Mouse (Mus musculus) testis, adult 2 months (tissue): ENCODE measurements around the gene Gabpb2. TPM values are rescaled to one million over a fixed set of nuclear protein-coding genes. Genes with fewer than 3 reads are reported as not detected.
A peak's percentile ranks its signal among the peaks of the same experiment; 100 is the strongest.

Experiments used
- H3K27ac ChIP-seq: fragments of 200-500 bp; 2 replicates; pipeline ENCODE4 v1.5.1; 2012; ENCODE audit warnings: low read depth, low read length; ENCODE audit not compliant: control insufficient read depth, insufficient read depth
- H3K27me3 ChIP-seq: fragments of 200-500 bp; 2 replicates; pipeline ENCODE4 v1.6.1; 2012; ENCODE audit warnings: mild to moderate bottlenecking, low read length, moderate library complexity; ENCODE audit not compliant: control insufficient read depth, insufficient read depth
- H3K36me3 ChIP-seq: fragments of 200-500 bp; 2 replicates; pipeline ENCODE4 v1.6.1; 2012; ENCODE audit warnings: mild to moderate bottlenecking, low read length; ENCODE audit not compliant: control insufficient read depth, insufficient read depth
- H3K4me1 ChIP-seq: fragments of 200-500 bp; 2 replicates; pipeline ENCODE4 v1.6.1; 2012; ENCODE audit warnings: low read length; ENCODE audit not compliant: control insufficient read depth, insufficient read depth
- H3K4me3 ChIP-seq: fragments of 200-500 bp; 2 replicates; pipeline ENCODE4 v1.5.1; 2012; ENCODE audit warnings: low read depth, mild to moderate bottlenecking, low read length, moderate library complexity, mixed read lengths; ENCODE audit not compliant: control insufficient read depth
- CTCF ChIP-seq: fragments of 200-500 bp; IDR thresholded peaks from 2 replicates; pipeline ENCODE4 v1.5.1; 2012; ENCODE audit warnings: low read depth, mild to moderate bottlenecking, inconsistent platforms, low read length, moderate library complexity; ENCODE audit not compliant: control insufficient read depth, insufficient read depth, insufficient replicate concordance
- POLR2A ChIP-seq: fragments of 200-500 bp; IDR thresholded peaks from 2 replicates; pipeline ENCODE4 v1.6.1; 2012; ENCODE audit warnings: low read depth, mild to moderate bottlenecking, inconsistent platforms, low read length, moderate library complexity; ENCODE audit not compliant: control insufficient read depth
- polyA plus RNA-seq: library from polyadenylated mRNA; depleted of rRNA; stranded (reverse); fragments of >200 nt; gene quantifications from 2 replicates; pipeline ENCODE4 v1.2.3, GENCODE M21; 2012

The Gabpb2 gene
- polyA plus RNA-seq, 1 experiment: 5.6 TPM

- Histone ChIP-seq H3K36me3 (peaks cover 3% of the 10 kb centered on the region), H3K4me3 (peak overlapping the region; percentile 94), H3K4me1 (peaks cover 6% of the 10 kb centered on the region), H3K27me3 (no peaks in the 10 kb centered on the region), H3K27ac (peak overlapping the region; percentile 90)
- TF ChIP-seq POLR2A (no peak; the same call in 1 of the 2 replicates), CTCF (no peak)
Observed at GRCm38 (mm10) chr3:95230495-95231297, 13.0 kb upstream of the Gabpb2 start.

DNA sequence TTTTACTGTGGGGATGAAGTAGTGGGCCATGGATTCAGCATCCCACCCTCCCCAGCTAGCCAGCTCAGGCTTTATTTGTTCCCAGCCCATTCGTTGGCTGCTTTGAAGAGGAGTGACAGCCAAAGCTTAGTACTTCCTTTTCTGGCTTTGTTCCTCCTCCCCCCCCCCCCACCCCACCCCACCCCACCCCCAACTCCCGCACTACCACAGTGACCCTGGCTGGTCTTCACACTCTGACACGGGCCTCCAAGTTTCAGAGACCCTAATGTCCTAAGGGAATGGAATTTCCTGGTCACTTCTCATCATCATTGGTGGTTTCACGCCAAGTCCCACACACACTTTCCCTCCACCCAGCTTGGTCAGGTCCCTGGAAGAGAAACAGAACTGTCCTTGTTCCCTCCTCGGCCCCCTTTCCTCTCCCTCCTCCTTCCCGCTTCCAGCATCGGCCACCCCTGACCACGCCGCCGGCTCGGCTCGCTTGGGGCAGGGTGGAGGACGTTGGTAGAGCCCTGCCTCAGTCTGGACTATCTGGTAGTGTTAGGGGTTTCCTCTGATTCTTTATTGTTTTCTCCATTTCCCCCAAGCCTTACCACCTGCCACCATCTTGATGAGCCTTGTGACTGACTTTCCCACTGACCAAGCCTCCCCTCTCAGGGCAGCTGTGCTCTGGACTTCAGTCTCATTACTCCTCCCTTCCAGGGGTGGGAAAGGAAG is 12.2 kb upstream of the Gabpb2 start:
- peaks cover 6% of the 10 kb centered on the region for H3K4me1 ChIP-seq
- no peaks in the 10 kb centered on the region for H3K27me3 ChIP-seq
- peak overlapping the region; percentile 90 for H3K27ac ChIP-seq
- TF ChIP-seq POLR2A (no peak), CTCF (no peak)
- peak overlapping the region; percentile 94 for H3K4me3 ChIP-seq
- peaks cover 3% of the 10 kb centered on the region for H3K36me3 ChIP-seq

GRCm38 (mm10) chr3:95228894-95229780 is 11.4 kb upstream of the Gabpb2 start:
- H3K27me3 ChIP-seq: no peaks in the 10 kb centered on the region
- TF ChIP-seq CTCF (no peak), POLR2A (no peak)
- peaks cover 6% of the 10 kb centered on the region for H3K4me1 ChIP-seq
- peaks cover 3% of the 10 kb centered on the region for H3K36me3 ChIP-seq
- peak overlapping the region; percentile 94 for H3K4me3 ChIP-seq
- H3K27ac ChIP-seq: peak overlapping the region; percentile 65

DNA sequence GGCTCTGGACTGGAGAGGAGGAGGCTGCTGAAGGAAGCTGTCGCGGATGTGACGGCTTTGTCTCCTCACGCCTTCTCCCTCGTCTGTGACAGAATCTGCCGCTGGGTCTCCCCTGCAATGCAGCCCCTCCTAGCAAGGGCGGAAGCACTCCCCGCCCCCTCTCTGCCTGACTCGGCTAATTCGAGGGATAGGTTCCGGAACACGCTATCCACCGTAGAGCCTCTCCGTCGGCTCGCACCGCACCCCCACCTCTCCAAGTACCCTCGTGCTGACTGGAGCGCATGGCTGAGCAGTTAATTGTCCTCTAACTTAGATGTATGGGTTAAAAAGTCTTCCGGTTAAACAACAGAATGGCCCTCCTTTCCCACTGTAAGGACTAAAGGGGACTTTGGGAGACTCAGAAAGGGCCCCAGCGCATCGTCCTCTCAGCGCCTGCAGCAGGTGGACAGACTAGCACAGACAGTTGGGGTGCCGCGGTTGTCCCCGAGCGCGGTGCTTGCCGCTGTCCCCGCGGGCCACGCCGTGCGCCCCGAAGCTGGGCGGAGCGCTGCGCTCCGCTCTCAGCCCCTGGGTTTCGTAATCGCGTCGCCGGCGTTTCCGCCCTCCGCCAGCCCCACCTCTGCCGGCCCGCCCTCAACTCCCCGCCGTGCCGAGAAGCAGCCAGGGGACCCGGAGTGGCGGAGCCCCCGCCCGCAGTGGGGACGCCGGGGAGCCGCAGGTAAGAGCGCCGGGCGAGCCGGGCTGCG is 10.6 kb upstream of the Gabpb2 start, which contains the start of gene Cdc42se1:
Gene Cdc42se1 (plus strand): TSS at position 585 of the 746 bp plus-strand sequence.
- H3K27me3 ChIP-seq: no peaks in the 10 kb centered on the region
- H3K27ac ChIP-seq: peak within 1 kb of the TSS; percentile 93
- peak within 1 kb of the TSS; percentile 94 for H3K4me3 ChIP-seq
- peak; percentile 58; the same call in 1 of the 2 replicates for TF ChIP-seq POLR2A
- TF ChIP-seq CTCF: no peak
- peaks cover 6% of the 10 kb centered on the region for H3K4me1 ChIP-seq
- no peaks in the 10 kb centered on the region; the same call in 1 of the 2 replicates for H3K36me3 ChIP-seq

- H3K27me3 ChIP-seq: no peaks in the 10 kb centered on the region
- H3K27ac ChIP-seq: no peak overlapping the region
- peak overlapping the region; percentile 72 for H3K4me3 ChIP-seq
- TF ChIP-seq POLR2A (no peak), CTCF (no peak)
- no peaks in the 10 kb centered on the region for H3K36me3 ChIP-seq
- peaks cover 6% of the 10 kb centered on the region for H3K4me1 ChIP-seq
Observed at GRCm38 (mm10) chr3:95227214-95227613, 9.5 kb upstream of the Gabpb2 start.

DNA sequence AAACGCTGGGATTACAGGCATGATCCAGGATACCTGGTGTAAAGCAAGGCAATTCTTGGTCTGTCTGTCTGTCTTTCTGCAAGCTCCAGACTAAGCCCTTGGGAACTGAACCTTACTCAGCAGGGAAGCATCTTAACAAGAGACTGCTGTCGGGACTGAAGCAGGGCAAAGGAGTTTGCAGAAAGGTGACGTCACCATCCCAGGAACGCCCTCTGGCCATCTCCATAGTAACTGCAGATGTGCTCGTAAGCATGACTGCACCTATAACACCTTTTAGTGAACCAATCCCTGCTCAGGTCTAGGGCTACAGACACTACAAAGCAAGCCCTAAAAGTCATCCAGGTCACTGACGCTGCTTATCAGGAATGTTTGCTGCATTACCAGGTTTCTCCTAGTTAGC is 6.6 kb upstream of the Gabpb2 start:
- Histone ChIP-seq H3K36me3 (no peaks in the 10 kb centered on the region), H3K27me3 (no peaks in the 10 kb centered on the region), H3K27ac (no peak overlapping the region), H3K4me3 (no peak overlapping the region), H3K4me1 (no peaks in the 10 kb centered on the region)
- TF ChIP-seq CTCF (no peak), POLR2A (no peak)

- no peak overlapping the region for H3K27ac ChIP-seq
- H3K27me3 ChIP-seq: no peaks in the 10 kb centered on the region
- H3K4me3 ChIP-seq: no peak overlapping the region
- no peaks in the 10 kb centered on the region for H3K4me1 ChIP-seq
- H3K36me3 ChIP-seq: no peaks in the 10 kb centered on the region
- TF ChIP-seq CTCF (no peak), POLR2A (no peak)
Observed at GRCm38 (mm10) chr3:95223041-95223440, 5.3 kb upstream of the Gabpb2 start.
